Mouse (Mus musculus): ENCODE measurements around the gene Bpifa3. TPM values are rescaled to one million over a fixed set of nuclear protein-coding genes. Genes with fewer than 3 reads are reported as not detected.

Bpifa3 gene
- polyA plus RNA-seq, 1 experiment from 2014 or later = not detected

Other genes with a start within 250 kb of the Bpifa3 start
- not detected in 2 replicates for gene Bpifb6, start 229.9 kb upstream of the Bpifa3 start, polyA plus RNA-seq (2014; fragmentation: Nextera tagmentation; extraction: Ambion mirVana)
- gene Bpifb3, start 212.1 kb upstream of the Bpifa3 start, polyA plus RNA-seq (2014; fragmentation: Nextera tagmentation; extraction: Ambion mirVana) = not detected in 2 replicates
- gene Bpifb4, start 192.1 kb upstream of the Bpifa3 start, polyA plus RNA-seq (2014; fragmentation: Nextera tagmentation; extraction: Ambion mirVana) = not detected in 2 replicates
- not detected in 2 replicates for gene Bpifa6, start 155.4 kb upstream of the Bpifa3 start, polyA plus RNA-seq (2014; fragmentation: Nextera tagmentation; extraction: Ambion mirVana)
- not detected in 2 replicates for gene Bpifa2, start 122.1 kb upstream of the Bpifa3 start, polyA plus RNA-seq (2014; fragmentation: Nextera tagmentation; extraction: Ambion mirVana)
- gene Bpifa1, start 12.5 kb downstream of the Bpifa3 start, polyA plus RNA-seq (2014; fragmentation: Nextera tagmentation; extraction: Ambion mirVana) = not detected in 2 replicates
- not detected in 2 replicates for gene Bpifa5, start 32.3 kb downstream of the Bpifa3 start, polyA plus RNA-seq (2014; fragmentation: Nextera tagmentation; extraction: Ambion mirVana)
- 0.28 and 0.48 TPM in 2 replicates for gene Bpifb1, start 60.5 kb downstream of the Bpifa3 start, polyA plus RNA-seq (2014; fragmentation: Nextera tagmentation; extraction: Ambion mirVana)
- gene Bpifb5, start 93.4 kb downstream of the Bpifa3 start, polyA plus RNA-seq (2014; fragmentation: Nextera tagmentation; extraction: Ambion mirVana) = 0.22 and 0.51 TPM in 2 replicates
- not detected in 2 replicates for gene Bpifb9a, start 127.5 kb downstream of the Bpifa3 start, polyA plus RNA-seq (2014; fragmentation: Nextera tagmentation; extraction: Ambion mirVana)
- not detected in 2 replicates for gene Bpifb9b, start 176.9 kb downstream of the Bpifa3 start, polyA plus RNA-seq (2014; fragmentation: Nextera tagmentation; extraction: Ambion mirVana)
- 18.8 and 24.1 TPM in 2 replicates for gene Cdk5rap1, start 242.7 kb downstream of the Bpifa3 start, polyA plus RNA-seq (2014; fragmentation: Nextera tagmentation; extraction: Ambion mirVana)

All from forebrain, embryonic 14.5 days (tissue).